Mouse (Mus musculus) frontal cortex, postnatal 14 days (tissue): ENCODE results near the gene Rfx4.

ENCODE experiments used
- DNase-seq, 2 experiments: peaks; one replicate each; pipeline ENCODE4 v3.0.0; 2022; ENCODE audit warnings: low spot score in 2 of 2

The Rfx4 gene

GRCm38 (mm10) chr10:84811913-84812295, 56.0 kb downstream of the Rfx4 start:
- no peak for DNase-seq

- DNase-seq, result no peak
Measured at GRCm38 (mm10) chr10:84815676-84816436, 60.0 kb downstream of the Rfx4 start.

GRCm38 (mm10) chr10:84817086-84817869, 61.4 kb downstream of the Rfx4 start:
- no peak for DNase-seq

GRCm38 (mm10) chr10:84819669-84820068, 63.8 kb downstream of the Rfx4 start:
- DNase-seq, result no peak

- DNase-seq, result no peak
Measured at GRCm38 (mm10) chr10:84820230-84820629, 64.4 kb downstream of the Rfx4 start.

GRCm38 (mm10) chr10:84822741-84823151, 66.9 kb downstream of the Rfx4 start:
- DNase-seq, result no peak

- no peak for DNase-seq
Measured at GRCm38 (mm10) chr10:84823621-84824020, 67.8 kb downstream of the Rfx4 start.

GRCm38 (mm10) chr10:84829009-84829408, 73.1 kb downstream of the Rfx4 start:
- DNase-seq, result no peak

GRCm38 (mm10) chr10:84835596-84835995, 79.7 kb downstream of the Rfx4 start:
- DNase-seq, result no peak

GRCm38 (mm10) chr10:84836104-84836503, 80.2 kb downstream of the Rfx4 start:
- no peak for DNase-seq

- no peak for DNase-seq
Measured at GRCm38 (mm10) chr10:84837355-84837754, 81.5 kb downstream of the Rfx4 start.

GRCm38 (mm10) chr10:84838850-84839473, 83.1 kb downstream of the Rfx4 start:
- no peak for DNase-seq

GRCm38 (mm10) chr10:84846638-84847037, 90.8 kb downstream of the Rfx4 start:
- no peak for DNase-seq

GRCm38 (mm10) chr10:84851981-84852979, 96.4 kb downstream of the Rfx4 start:
- peak; percentile 62 to 68 for DNase-seq

GRCm38 (mm10) chr10:84854059-84854458, 98.2 kb downstream of the Rfx4 start:
- no peak for DNase-seq

- DNase-seq, result no peak
Measured at GRCm38 (mm10) chr10:84855466-84855865, 99.6 kb downstream of the Rfx4 start.

- DNase-seq, result no peak
Measured at GRCm38 (mm10) chr10:84858371-84858770, 102.5 kb downstream of the Rfx4 start.

GRCm38 (mm10) chr10:84858806-84859496, 103.1 kb downstream of the Rfx4 start:
- no peak for DNase-seq

- no peak for DNase-seq
Measured at GRCm38 (mm10) chr10:84859556-84860380, 103.9 kb downstream of the Rfx4 start.

- DNase-seq, result no peak
Measured at GRCm38 (mm10) chr10:84863488-84863887, 107.6 kb downstream of the Rfx4 start.
